Mouse (Mus musculus) C2C12 (cell line): ENCODE results near the gene Mnt.

Experiments
- CEBPB ChIP-seq: IDR thresholded peaks from one replicate; pipeline ENCODE4 v1.6.1; 2011; ENCODE audit warnings: low read depth, mild to moderate bottlenecking, control low read depth, moderate library complexity
- CTCF ChIP-seq: IDR thresholded peaks from one replicate; pipeline ENCODE4 v1.5.1; 2011; ENCODE audit not compliant: control insufficient read depth, insufficient read depth, insufficient read length
- USF1 ChIP-seq: IDR thresholded peaks from one replicate; pipeline ENCODE4 v1.6.1; 2011; ENCODE audit warnings: low read depth, mild to moderate bottlenecking, control low read depth, moderate library complexity

GRCm38 (mm10) chr11:74833536-74834358 lies 3.0 kb downstream of the Mnt start:
- TF ChIP-seq CTCF: no peak
- no peak for TF ChIP-seq USF1
- no peak for TF ChIP-seq CEBPB
